Mouse (Mus musculus) heart, postnatal 0 days (tissue): Measurements from ENCODE around the gene Tmem56.

Source experiments
- CTCF ChIP-seq: IDR thresholded peaks from 2 replicates; pipeline ENCODE4 v1.5.1; 2016; ENCODE audit warnings: antibody characterized with exemption, control low read depth, low read depth
- EP300 ChIP-seq: IDR thresholded peaks from 2 replicates; pipeline ENCODE4 v1.6.1; 2016; ENCODE audit warnings: antibody characterized with exemption, low read depth

GRCm38 (mm10) chr3:121163271-121163819 is 119.6 kb downstream of the Tmem56 start:
- TF ChIP-seq CTCF: peak; percentile 67
- no peak for TF ChIP-seq EP300
